Mouse (Mus musculus) mature B cell (primary cell): ENCODE data around the gene Tmcc1.
"Not testable (repeated sequence)": the region's sequence is repeated elsewhere in the genome, so short reads cannot be mapped to it uniquely, and the experiment has no call there.

Experiments used
- in situ Hi-C: fragments of 300-500 bp; cut with MboI; formaldehyde crosslinking; loops from 2 replicates; pipeline ENCODE4 v1.14.3; 2019

The Tmcc1 gene

DNA sequence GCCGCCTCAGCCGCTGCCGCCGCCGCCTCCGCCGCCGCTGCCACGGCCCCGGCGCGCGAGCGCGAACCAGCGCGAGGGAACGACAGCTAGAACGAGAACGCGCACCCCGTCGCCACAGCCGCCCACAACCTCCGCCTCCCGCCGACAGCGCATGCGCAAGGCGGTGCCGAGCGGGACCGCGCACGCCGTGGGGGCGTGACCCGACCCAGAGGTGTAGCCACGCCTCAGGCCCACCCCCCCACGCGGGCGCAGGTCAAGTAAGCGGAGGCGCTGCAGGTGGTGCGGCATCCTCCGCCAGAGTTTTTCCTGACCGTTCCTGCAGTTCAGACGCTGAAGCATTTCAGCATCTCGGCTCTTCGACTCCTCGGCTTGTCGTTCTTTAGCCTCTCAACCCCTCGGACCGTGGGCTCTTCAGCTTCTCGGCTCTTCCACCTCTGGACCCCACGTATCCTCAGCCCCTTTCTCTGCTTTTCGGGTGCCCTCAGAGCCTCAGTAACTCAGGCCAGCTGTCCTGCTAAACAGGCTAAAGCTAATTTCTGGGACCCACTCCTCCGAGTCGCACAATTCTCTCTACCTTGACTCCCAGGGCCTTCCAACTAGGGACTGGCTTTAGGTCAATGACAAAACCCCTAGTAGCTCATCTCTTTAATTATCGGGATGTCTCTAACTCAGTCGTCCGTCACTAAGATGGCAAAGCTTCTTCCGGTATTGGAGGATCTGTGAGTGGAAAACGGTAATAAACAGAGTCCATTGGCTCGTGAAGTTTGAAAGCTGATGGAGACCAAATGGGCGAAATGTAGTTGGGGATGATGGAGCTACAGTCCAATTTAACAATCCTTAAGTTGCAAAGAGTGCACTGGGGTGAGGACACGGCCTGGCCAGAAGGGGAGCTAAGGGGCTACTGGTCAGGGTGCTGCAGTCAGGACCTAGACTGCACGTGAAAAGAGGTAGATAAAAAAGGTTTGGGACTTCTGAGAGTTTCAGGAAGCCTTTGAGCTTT is at the start of gene Tmcc1:
Gene Tmcc1, minus strand, starts transcription at position 93 of the 1,000 bp plus-strand sequence.
- in situ Hi-C loops: no loop called here

DNA sequence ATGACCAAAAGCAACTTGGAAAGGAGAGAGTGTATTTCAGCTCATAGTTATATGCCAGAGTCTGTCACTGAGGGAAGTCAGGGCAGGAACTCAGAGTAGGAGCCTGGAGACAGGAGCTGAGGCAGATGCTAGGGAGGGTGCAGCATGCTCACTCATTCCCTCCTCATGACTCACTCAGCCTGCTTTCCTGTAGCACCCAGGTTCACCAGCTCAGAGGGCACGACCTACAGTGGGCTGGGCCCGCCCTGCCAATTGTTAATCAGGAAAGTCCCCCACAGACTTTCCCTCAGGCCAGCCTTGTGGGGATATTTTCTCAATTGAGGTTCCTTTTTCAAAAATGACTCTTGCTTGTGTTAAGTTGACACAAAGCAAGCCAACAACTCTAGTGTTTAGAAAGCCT is 47.1 kb upstream of the Tmcc1 start:
- in situ Hi-C loops: no loop called here

DNA sequence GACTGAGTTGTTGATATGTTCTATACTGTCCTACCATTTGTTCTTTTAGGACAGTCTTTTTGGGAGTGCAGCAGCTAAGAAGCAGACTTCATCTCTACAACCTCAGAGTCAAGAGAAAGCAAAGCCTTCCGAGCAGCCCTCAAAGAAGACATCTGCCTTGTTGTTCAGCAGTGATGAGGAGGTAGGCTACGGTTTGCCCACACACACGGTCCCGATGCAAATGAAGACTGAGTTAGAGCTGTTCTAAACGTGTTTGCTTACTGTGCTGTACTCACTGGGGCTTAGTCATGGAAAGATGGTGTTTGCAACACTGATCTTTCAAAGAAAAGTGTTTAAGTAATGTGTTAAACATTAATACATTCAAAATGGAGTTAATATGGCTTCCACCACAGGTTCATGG is 44.8 kb upstream of the Tmcc1 start:
- in situ Hi-C loops: no loop called here

DNA sequence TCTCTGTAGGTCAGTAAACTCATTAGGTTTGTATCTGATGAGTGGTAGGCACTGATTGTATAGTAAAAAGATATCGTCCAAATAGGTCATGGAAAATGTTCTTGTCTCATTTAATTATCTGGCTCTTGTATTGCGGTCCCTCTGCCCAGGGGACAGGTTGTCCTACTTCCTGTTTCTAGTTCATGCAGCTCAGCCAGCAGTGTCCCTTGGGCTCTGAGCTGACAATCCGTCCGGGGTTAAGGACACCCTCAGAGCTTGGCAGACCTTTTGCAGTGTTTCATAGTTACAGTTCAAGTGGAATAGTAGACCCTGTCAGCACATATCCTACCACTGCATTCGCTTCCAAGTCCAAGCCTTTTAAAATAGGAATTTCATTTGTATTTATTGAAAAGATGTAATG is 42.0 kb upstream of the Tmcc1 start:
- in situ Hi-C loops: no loop called here

DNA sequence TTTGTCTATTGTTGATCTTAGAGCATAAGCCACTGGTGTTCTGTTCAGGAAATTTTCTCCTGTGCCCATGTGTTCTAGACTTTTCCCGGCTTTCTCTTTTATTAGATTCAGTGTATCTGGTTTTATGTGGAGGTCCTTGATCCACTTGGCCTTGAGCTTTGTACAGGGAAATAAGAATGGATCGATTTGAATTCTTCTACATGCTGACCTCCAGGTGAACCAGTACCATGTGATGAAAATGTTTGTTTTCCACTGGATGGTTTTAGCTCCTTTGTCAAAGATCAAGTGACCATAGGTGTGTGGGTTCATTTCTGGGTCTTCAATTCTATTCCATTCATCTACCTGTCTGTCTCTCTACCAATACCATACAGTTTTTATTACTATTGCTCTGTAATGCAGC is 41.5 kb upstream of the Tmcc1 start:
- in situ Hi-C loops: not testable (repeated sequence)

DNA sequence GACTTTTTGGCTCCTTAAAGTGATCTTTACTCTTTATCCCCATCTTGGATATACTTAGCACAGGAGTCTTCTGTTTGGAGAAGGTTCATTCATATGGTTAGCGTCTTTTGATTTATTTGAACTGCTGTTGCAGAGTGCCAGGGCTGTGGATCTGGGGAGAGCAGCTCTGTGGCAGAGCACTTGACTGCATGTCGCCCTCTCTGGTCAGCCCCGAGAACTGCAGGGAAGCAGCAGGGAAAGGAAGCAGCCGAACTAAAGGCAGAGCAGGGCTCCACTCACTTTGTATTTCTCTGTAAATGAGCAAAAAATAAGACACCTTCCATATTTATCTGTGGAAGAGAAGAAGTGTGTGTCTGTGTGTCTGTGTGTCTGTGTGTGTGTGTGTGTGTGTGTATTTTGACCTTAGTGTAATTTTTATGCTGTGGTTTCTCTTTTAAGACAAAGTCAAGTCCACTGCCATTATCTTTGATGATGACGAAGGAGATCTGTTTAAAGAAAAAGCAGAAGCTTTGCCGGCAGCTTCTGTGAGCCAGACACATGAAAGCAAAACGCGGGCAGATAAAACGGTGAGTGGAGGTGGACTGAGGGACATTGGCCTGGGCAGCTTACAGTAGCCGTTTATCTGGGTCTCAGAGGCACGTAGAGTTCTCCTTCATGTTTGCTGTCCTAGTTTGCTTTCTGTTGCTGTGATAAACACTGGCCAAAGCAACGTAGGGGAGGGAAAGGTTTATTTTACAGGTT is 35.7 kb upstream of the Tmcc1 start:
- in situ Hi-C loops: no loop called here

DNA sequence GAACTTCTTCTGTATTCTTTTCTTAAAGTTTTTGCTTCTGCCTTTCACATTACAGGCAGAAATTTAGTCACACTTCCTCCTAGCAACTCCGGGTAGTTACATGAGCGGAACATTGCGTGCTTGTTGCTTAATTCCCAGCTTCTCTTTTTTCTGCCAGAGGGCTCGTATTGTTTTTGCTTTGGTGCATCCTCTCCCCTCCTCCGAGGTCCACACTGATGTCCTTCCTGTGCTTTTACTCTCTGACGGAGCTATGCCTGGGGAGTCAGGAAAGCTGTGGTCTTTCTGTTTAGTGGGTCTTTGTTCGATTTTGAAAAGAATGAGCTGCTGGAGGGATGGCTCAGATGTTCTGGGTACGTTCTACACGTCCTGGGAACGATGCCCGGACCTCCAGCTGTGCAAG is 34.5 kb upstream of the Tmcc1 start:
- in situ Hi-C loops: no loop called here

DNA sequence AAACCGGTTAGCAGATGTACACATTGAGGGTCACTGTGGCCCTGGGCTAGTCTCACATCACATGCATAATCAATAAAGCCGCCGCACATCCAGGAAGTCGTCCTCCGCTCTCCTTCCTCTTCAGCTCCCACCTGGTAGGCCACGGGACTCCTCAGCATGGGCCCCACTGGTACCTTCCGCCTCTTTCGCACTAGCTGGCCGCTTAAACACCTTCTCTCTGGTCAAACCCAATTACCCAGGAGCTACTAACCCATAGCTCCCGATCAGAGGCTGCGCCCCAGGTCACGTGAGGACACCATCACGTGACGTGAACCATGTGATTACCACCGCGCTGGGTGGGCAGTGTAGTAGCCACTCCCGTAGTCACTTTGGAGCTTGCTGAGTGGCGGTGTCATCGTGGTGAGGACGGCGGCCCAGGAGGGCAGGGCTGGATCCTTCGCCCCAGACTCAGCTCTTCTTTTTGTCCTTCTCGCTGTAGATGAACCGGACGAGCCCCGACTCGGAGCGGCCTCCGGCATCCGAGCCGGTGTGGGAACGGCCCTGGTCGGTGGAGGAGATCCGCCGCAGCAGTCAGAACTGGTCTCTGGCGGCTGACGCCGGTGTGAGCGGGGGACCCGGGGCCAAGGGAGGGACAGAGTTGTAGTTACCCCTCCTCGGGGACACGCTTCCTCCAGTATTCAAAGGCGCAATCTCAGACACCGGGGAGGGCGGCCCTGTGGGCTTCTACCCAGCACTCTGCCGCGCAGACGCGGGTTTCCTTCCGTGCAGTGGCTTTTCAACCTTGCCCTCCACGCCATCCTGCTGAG is 14.6 kb upstream of the Tmcc1 start, which contains the start of gene Washc2:
Gene Washc2, plus strand, starts transcription at position 310 of the 806 bp plus-strand sequence.
- in situ Hi-C loops: no loop called here

DNA sequence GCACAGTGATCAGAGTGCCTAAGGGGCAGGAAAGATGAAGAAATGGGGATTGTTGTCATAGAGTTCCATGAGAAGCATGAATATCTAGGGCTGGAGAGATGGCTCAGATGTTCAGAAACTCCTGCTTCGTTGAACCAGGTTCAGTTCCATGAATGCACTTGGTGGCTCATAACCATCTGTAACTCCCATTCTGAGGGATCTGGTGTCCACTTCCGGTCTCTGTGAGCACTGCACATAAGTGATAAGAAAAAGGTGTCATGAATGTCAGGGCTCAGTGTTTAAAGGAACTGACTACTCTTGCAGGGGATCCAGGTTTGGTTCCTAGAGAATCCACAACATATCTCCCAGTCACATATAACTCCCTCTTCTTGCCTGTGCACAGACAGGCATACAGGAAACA is 6.4 kb upstream of the Tmcc1 start:
- in situ Hi-C loops: no loop called here

GRCm38 (mm10) chr6:116198173-116198572 is 4.9 kb upstream of the Tmcc1 start:
- in situ Hi-C loops: no loop called here

DNA sequence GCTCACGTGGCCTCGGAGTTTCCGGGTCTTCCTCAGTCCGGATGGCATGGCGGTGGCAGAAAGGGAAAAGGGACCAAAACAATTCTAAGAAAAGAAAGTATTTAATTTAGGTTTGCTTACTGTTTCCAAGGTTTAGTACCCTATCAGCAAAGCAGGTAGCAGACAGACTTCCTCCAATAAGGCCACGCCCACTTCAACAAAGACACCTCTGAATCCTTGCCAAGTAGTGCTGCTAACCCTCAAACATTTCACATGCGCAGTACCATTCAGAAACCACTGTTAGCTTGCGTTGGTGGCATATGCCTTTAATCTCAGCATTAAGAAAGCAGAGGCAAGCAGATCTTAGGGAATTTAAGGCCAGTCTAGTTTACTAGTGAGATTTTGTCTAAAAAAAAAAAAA is 2.5 kb upstream of the Tmcc1 start:
- in situ Hi-C loops: no loop called here

DNA sequence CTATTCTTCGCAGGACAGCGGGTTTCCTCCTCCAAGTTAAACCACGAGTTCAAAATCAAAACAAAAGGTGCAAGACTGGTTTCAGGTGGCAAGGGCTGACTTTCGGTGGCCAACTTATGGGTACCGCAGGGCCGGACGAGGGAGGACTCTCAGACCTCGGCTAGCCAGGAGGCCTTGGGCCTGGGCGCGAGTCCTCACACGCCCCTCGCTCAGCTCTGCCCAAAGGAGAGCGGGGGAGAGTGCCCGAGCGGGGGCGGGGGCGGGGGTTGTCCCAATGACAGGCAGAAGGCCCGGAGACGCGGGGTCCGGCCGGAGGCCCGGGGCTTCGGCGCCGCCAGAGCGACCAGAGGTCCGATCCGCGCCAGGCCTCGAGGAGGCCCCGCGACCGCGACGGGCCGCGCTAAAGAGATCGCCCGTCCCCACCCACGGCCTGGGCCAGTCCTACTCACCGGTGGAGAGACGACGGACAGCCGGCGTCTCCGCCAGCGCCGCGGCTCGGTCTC is 426 bp downstream of the Tmcc1 start:
- in situ Hi-C loops: no loop called here

GRCm38 (mm10) chr6:116189417-116189816 is 3.9 kb downstream of the Tmcc1 start:
- in situ Hi-C loops: no loop called here

- in situ Hi-C loops: no loop called here
Observed at GRCm38 (mm10) chr6:116186485-116186884, 6.8 kb downstream of the Tmcc1 start.

- in situ Hi-C loops: no loop called here
Observed at GRCm38 (mm10) chr6:116183509-116183908, 9.8 kb downstream of the Tmcc1 start.

- in situ Hi-C loops: no loop called here
Observed at GRCm38 (mm10) chr6:116180731-116181130, 12.6 kb downstream of the Tmcc1 start.

- in situ Hi-C loops: no loop called here
Observed at GRCm38 (mm10) chr6:116178376-116178775, 14.9 kb downstream of the Tmcc1 start.

- in situ Hi-C loops: not testable (repeated sequence)
Observed at GRCm38 (mm10) chr6:116173511-116174099, 19.7 kb downstream of the Tmcc1 start.

DNA sequence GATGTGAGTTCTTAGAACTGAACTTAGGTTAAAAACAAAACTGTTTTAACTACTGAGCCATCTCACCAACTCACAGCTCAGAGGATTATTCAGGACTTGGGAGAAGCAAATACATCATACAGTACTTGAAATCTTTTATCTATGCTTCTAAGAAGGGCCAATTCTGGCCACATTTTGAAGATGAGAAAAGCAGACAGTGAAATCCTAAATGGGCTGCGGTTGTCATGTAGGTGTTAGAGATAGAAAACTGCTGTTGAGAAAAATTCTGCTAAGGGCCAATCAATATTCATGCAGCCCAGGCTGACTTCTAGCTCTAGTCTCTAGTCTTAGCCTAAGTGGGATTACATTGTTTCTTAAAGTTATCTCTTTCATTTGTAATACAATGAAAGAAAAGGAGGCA is 26.9 kb downstream of the Tmcc1 start:
- in situ Hi-C loops: no loop called here

DNA sequence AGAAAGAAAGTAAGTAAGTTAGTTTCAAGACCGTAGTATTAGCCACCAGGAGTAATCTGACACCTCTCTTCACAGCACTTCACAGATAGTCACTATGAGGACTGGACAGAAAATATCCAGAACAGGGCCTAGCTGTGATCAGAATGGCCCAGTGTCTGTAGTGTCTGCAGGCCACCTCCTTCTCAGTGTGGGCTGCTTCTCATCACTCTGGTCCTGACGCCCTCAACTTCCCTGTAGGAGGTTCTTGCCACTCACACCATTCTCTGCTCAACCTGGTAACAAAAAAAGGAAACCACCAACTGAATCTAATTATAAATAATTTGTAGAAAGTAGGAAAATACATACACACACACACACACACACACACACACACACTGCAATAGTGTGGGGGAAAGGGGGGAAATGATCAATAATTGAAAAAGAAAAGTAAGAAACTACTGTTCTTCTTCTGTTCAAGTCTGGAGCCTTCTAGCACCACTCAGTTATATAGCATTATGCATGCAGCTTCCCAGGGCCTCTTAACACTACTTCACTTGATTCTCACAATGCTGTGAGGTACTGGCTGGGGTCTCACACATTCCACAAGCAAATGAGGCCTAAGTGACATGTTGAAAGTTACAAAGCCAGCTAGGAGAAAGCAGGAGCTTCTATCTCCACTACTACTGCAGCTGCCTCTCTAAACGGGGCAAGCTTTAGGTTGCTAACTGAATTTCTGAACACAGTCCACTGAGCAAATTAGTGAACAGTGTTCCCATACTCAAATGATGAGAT is 38.2 kb downstream of the Tmcc1 start:
- in situ Hi-C loops: no loop called here

DNA sequence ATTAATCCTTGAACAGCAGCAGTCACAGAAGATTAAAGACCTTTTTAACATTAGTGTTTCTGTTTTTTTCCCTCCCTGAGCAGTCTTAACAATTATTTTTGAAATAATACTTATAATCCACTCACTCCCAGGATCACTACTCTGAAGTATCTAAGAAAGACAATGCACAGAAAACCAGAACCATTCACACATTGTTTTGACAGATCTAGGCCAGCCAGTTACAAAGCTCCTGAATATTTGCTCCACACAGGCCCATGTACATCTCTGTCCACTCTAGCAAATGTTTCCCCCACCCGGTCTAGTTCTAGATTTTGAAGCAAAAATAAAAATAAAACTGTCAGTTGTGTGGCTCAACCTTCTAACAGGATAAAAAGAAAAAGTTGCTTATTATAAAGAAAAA is 45.9 kb downstream of the Tmcc1 start:
- in situ Hi-C loops: no loop called here
